8 mouse cellular contexts compared by ENCODE assay signal in the genomic region with DNA sequence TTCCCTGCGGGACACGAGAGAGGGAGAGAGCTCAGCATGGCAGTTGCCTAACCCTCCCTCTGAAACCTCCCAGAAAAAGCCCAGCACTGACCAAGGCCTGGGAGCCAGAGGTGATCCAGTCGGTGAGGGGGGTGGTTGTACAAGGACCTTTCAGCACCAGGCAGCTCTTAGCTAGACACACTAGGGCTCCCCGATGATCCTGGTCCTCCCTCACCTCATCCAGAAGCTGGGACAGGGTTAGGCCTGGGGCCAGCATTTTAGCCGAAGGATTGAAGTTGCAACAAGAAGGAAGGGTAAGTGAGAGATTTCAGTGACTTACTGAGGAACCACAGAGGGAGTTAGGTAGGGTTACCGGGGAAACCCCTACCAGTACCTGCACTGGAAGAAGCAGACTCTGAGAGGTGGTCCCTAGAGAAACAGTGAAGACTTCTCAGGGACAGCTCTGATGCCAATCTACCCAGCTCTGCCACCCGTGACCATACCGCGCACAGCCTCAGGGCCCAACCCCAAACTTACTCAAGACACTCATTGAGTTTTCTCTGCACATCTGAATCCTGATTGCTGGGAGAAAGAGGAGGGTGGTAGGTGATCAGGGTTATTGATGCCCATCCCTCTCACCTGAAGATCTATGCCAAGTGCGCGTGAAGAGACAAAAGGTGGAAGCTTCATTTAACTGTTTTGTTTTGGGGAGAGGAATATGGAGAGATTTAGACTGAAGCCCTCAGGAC. TPM values are rescaled to one million over a fixed set of nuclear protein-coding genes. Genes with fewer than 3 reads are reported as not detected.
DNase-seq lines count a peak whose midpoint lies in the region; ATAC-seq and TF ChIP-seq lines count a peak whose summit lies in the region.

No protein-coding gene starts in this region.

- in situ Hi-C loops in CH12.LX (cut with MboI; ENCODE audit: low pct_ligation_motif_present, low pct_unique_long_range_greater_than_20kb, low sequenced_read_pairs): loop anchor here (5.0 to 25.0 kb wide), 2 partner anchors 102 to 338 kb away; no protein-coding TSS in a partner anchor

- H3K27me3 ChIP-seq in CH12.LX (replicated peaks): no peaks in the 10 kb centered on the region
- no peaks in the 10 kb centered on the region for H3K27me3 ChIP-seq in forebrain, embryonic 15.5 days
- H3K27me3 ChIP-seq in liver, embryonic 15.5 days: 0 out of 2 replicates have a peak, but pooled peaks cover 2% of the 10 kb centered on the region

- no peak for TF ChIP-seq RAD21 in CH12.LX (IDR thresholded peaks at IDR 0.05; ENCODE audit: low read depth, low read length)

- no peaks in the 10 kb centered on the region for H3K9me3 ChIP-seq in CH12.LX (replicated peaks; ENCODE audit: low read length)
- no peaks in the 10 kb centered on the region for H3K9me3 ChIP-seq in forebrain, embryonic 15.5 days
- no peaks in the 10 kb centered on the region for H3K9me3 ChIP-seq in liver, embryonic 15.5 days (replicated peaks)

- ATAC-seq in forebrain, embryonic 15.5 days (replicated peaks): no peak
- ATAC-seq in liver, embryonic 15.5 days (ENCODE audit: insufficient read depth): no peak
- ATAC-seq in CD4-positive, CD25-positive, alpha-beta regulatory T cell, adult 4 months: no peak
- no peak for ATAC-seq in monocyte, adult 5-6 weeks (replicated peaks; ENCODE audit: insufficient number of reproducible peaks, low FRiP score, low TSS enrichment, poor library complexity, severe bottlenecking)

- H3K4me3 ChIP-seq in CH12.LX (replicated peaks in 1 of 3; ENCODE audit: low read depth in 2 of 3, low read length in 2 of 3, poor library complexity in 1 of 3): peak overlapping the region; percentile 77 to 90 (median 85)
- peak overlapping the region; percentile 58 for H3K4me3 ChIP-seq in forebrain, embryonic 15.5 days
- peak overlapping the region; percentile 72 for H3K4me3 ChIP-seq in liver, embryonic 15.5 days (replicated peaks)

- H3K79me2 ChIP-seq in CH12.LX (replicated peaks; ENCODE audit: control insufficient read depth, extremely low read depth, insufficient read depth, poor library complexity, severe bottlenecking): no peaks in the 10 kb centered on the region

- TF ChIP-seq CTCF in CH12.LX (conservative IDR thresholded peaks at IDR 0.05 in 1 of 2, IDR thresholded peaks at IDR 0.05 in 1 of 2; ENCODE audit: low read depth in 2 of 2, low read length in 2 of 2): no peak

- peak overlapping the region; percentile 85 for H3K4me2 ChIP-seq in CH12.LX (ENCODE audit: insufficient read depth, low read depth, poor library complexity, severe bottlenecking)
- peak overlapping the region; percentile 96 for H3K4me2 ChIP-seq in forebrain, embryonic 15.5 days (replicated peaks)
- peak overlapping the region; percentile 87 for H3K4me2 ChIP-seq in liver, embryonic 15.5 days

- dilution Hi-C loops in CH12.LX (cut with MboI; ENCODE audit: extremely low pct_ligation_motif_present, extremely low pct_unique_long_range_greater_than_20kb, low sequenced_read_pairs): no loop called here

- peak overlapping the region; percentile 97; the same call in 1 of the 2 replicates for H3K9ac ChIP-seq in CH12.LX (ENCODE audit: insufficient read depth, low read depth)
- peak overlapping the region; percentile 60; the same call in 1 of the 2 replicates for H3K9ac ChIP-seq in forebrain, embryonic 15.5 days (replicated peaks)
- peak overlapping the region; percentile 58; the same call in 1 of the 2 replicates for H3K9ac ChIP-seq in liver, embryonic 15.5 days

- DNase-seq in heart, adult 11 months: peak; percentile 88
- DNase-seq in heart, adult 9 months (ENCODE audit: low spot score in 2 of 2): no peak
- DNase-seq in CH12.LX (ENCODE audit: extremely low read depth): no peak
- no peak for DNase-seq in right cerebral cortex, postnatal 14 days

- TF ChIP-seq EP300 in CH12.LX (IDR thresholded peaks at IDR 0.05; ENCODE audit: low read length): no peak

- H3K27ac ChIP-seq in CH12.LX (ENCODE audit: insufficient read depth, low read depth): no peak overlapping the region
- H3K27ac ChIP-seq in forebrain, embryonic 15.5 days (replicated peaks): no peak overlapping the region
- H3K27ac ChIP-seq in liver, embryonic 15.5 days (replicated peaks): no peak overlapping the region

- no peak for TF ChIP-seq POLR2A in CH12.LX (IDR thresholded peaks at IDR 0.05; ENCODE audit: low read depth, low read length)

- WGBS in forebrain, embryonic 15.5 days: 93% methylated on average over 11 of the region's 11 CpGs
- 82% methylated on average over 11 of the region's 11 CpGs for WGBS in liver, embryonic 15.5 days (ENCODE audit: insufficient replicate concordance)

- H3K4me1 ChIP-seq in CH12.LX (ENCODE audit: control insufficient read depth in 1 of 2, insufficient read depth in 2 of 2): peaks cover 6 to 23% of the 10 kb centered on the region in 2 experiments; a peak in 3 of 4 replicates
- peaks cover 31% of the 10 kb centered on the region for H3K4me1 ChIP-seq in forebrain, embryonic 15.5 days
- peaks cover 34% of the 10 kb centered on the region for H3K4me1 ChIP-seq in liver, embryonic 15.5 days (replicated peaks)

- peaks cover 64 to 80% of the 10 kb centered on the region in 2 experiments for H3K36me3 ChIP-seq in CH12.LX (replicated peaks in 1 of 2; ENCODE audit: control insufficient read depth in 1 of 2, insufficient read depth in 1 of 2, low read length in 1 of 2)
- H3K36me3 ChIP-seq in forebrain, embryonic 15.5 days: peaks cover 38% of the 10 kb centered on the region
- peaks cover 38% of the 10 kb centered on the region for H3K36me3 ChIP-seq in liver, embryonic 15.5 days (replicated peaks)

TF ChIP-seq in CH12.LX, 34 proteins besides CTCF, POLR2A, EP300 and RAD21 (continues in another document):
- TF ChIP-seq JUND (conservative IDR thresholded peaks at IDR 0.05; ENCODE audit: low read depth, low read length) (no peak), MAX (IDR thresholded peaks at IDR 0.05; ENCODE audit: low read length) (no peak), UBTF (IDR thresholded peaks at IDR 0.05; ENCODE audit: low read depth, low read length) (no peak), ELF1 (IDR thresholded peaks at IDR 0.05; ENCODE audit: low read depth, low read length) (no peak), TCF12 (IDR thresholded peaks at IDR 0.05; ENCODE audit: low read depth, low read length) (no peak), MAZ (IDR thresholded peaks at IDR 0.05; ENCODE audit: low read depth, low read length) (no peak), IRF4 (IDR thresholded peaks at IDR 0.05; ENCODE audit: low read depth, low read length) (no peak), JUN (IDR thresholded peaks at IDR 0.05; ENCODE audit: insufficient read depth, low read depth, low read length) (no peak), ETS1 (conservative IDR thresholded peaks at IDR 0.05; ENCODE audit: low read depth, low read length) (no peak), USF2 (conservative IDR thresholded peaks at IDR 0.05; ENCODE audit: low read depth, low read length) (no peak), MEF2A (IDR thresholded peaks at IDR 0.05; ENCODE audit: borderline replicate concordance, low read depth, low read length) (no peak), MAFK (IDR thresholded peaks at IDR 0.05; ENCODE audit: insufficient replicate concordance, low read length) (no peak)

RNA-seq across cellular contexts. Expression of gene Acd, which starts 1.2 kb away (rescaled TPM):
- total RNA-seq in CH12.LX (2012; rRNA removed) (10.9 and 11.9 TPM in 2 replicates), CH12.LX (2014; rRNA removed) (4.8 and 5.2 TPM in 2 replicates)
- 31.8 and 40.0 TPM in 2 replicates for polyA plus RNA-seq in CH12.LX (2012; ENCODE audit: insufficient read length, low read depth)
- 105 and 107 TPM in 2 replicates for polyA plus RNA-seq in forebrain, embryonic 15.5 days (2015; fragmentation: Nextera tagmentation; extraction: Ambion mirVana)
- 22.4 and 23.6 TPM in 2 replicates for polyA plus RNA-seq in liver, embryonic 15.5 days (2015; fragmentation: Nextera tagmentation; extraction: Ambion mirVana)
- 100 to 1,000 TPM in 1 of 2 experiments, 10 to 100 TPM in 1; 70.0 to 102 TPM for polyA plus RNA-seq in CD4-positive, CD25-positive, alpha-beta regulatory T cell, adult 4 months (2017; shearing (Covaris generic))
- total RNA-seq in monocyte, adult 5-6 weeks (2017): 8.7 to 25.2 TPM (median 9.7 TPM) in 3 replicates

RNA-seq across cellular contexts. Expression of gene Pard6a, which starts 1.3 kb away (rescaled TPM):
- total RNA-seq in CH12.LX (2012; rRNA removed) (17.5 and 32.3 TPM in 2 replicates), CH12.LX (2014; rRNA removed) (18.9 and 23.3 TPM in 2 replicates)
- 10.0 and 15.9 TPM in 2 replicates for polyA plus RNA-seq in CH12.LX (2012; ENCODE audit: insufficient read length, low read depth)
- polyA plus RNA-seq in forebrain, embryonic 15.5 days (2015; fragmentation: Nextera tagmentation; extraction: Ambion mirVana): 47.1 and 52.0 TPM in 2 replicates
- polyA plus RNA-seq in liver, embryonic 15.5 days (2015; fragmentation: Nextera tagmentation; extraction: Ambion mirVana): 6.1 and 6.3 TPM in 2 replicates
- 10 to 100 TPM; 10.1 to 13.9 TPM for polyA plus RNA-seq in CD4-positive, CD25-positive, alpha-beta regulatory T cell, adult 4 months (2017; shearing (Covaris generic))
- total RNA-seq in monocyte, adult 5-6 weeks (2017): 21.3 to 28.7 TPM (median 21.4 TPM) in 3 replicates

RNA-seq across cellular contexts. Expression of gene 4933405L10Rik, which starts 7.8 kb away (rescaled TPM):
- 0.25 TPM in 1 of 2 replicates, not detected in the other for total RNA-seq in CH12.LX (2012; rRNA removed)
- total RNA-seq in CH12.LX (2014; rRNA removed): not detected in 2 replicates
- not detected in 2 replicates for polyA plus RNA-seq in CH12.LX (2012; ENCODE audit: insufficient read length, low read depth)
- polyA plus RNA-seq in forebrain, embryonic 15.5 days (2015; fragmentation: Nextera tagmentation; extraction: Ambion mirVana): 0.15 TPM in 1 of 2 replicates, not detected in the other
- polyA plus RNA-seq in liver, embryonic 15.5 days (2015; fragmentation: Nextera tagmentation; extraction: Ambion mirVana): not detected in 2 replicates
- not detected for polyA plus RNA-seq in CD4-positive, CD25-positive, alpha-beta regulatory T cell, adult 4 months (2017; shearing (Covaris generic))
- total RNA-seq in monocyte, adult 5-6 weeks (2017): not detected in 3 replicates

RNA-seq across cellular contexts. Expression of gene Enkd1, which starts 8.4 kb away (rescaled TPM):
- total RNA-seq in CH12.LX (2012; rRNA removed): 25.2 and 27.4 TPM in 2 replicates
- 15.6 and 17.7 TPM in 2 replicates for total RNA-seq in CH12.LX (2014; rRNA removed)
- polyA plus RNA-seq in CH12.LX (2012; ENCODE audit: insufficient read length, low read depth): 30.8 and 35.9 TPM in 2 replicates
- polyA plus RNA-seq in forebrain, embryonic 15.5 days (2015; fragmentation: Nextera tagmentation; extraction: Ambion mirVana): 17.3 and 19.3 TPM in 2 replicates
- 4.4 and 5.2 TPM in 2 replicates for polyA plus RNA-seq in liver, embryonic 15.5 days (2015; fragmentation: Nextera tagmentation; extraction: Ambion mirVana)
- polyA plus RNA-seq in CD4-positive, CD25-positive, alpha-beta regulatory T cell, adult 4 months (2017; shearing (Covaris generic)): 1 to 10 TPM; 2.7 to 2.8 TPM
- 0.43 to 1.6 TPM in 2 of 3 replicates, not detected in the other for total RNA-seq in monocyte, adult 5-6 weeks (2017)

RNA-seq across cellular contexts. Expression of gene Carmil2, which starts 13.6 kb away (rescaled TPM):
- 7.5 and 7.6 TPM in 2 replicates for total RNA-seq in CH12.LX (2012; rRNA removed)
- total RNA-seq in CH12.LX (2014; rRNA removed): 1.7 and 2.0 TPM in 2 replicates
- polyA plus RNA-seq in CH12.LX (2012; ENCODE audit: insufficient read length, low read depth): 32.6 and 33.2 TPM in 2 replicates
- polyA plus RNA-seq in forebrain, embryonic 15.5 days (2015; fragmentation: Nextera tagmentation; extraction: Ambion mirVana): 12.1 and 12.3 TPM in 2 replicates
- 0.35 and 0.74 TPM in 2 replicates for polyA plus RNA-seq in liver, embryonic 15.5 days (2015; fragmentation: Nextera tagmentation; extraction: Ambion mirVana)
- polyA plus RNA-seq in CD4-positive, CD25-positive, alpha-beta regulatory T cell, adult 4 months (2017; shearing (Covaris generic)): 1 to 10 TPM; 5.0 to 8.1 TPM
- total RNA-seq in monocyte, adult 5-6 weeks (2017): 1.7 to 3.9 TPM (median 2.4 TPM) in 3 replicates
